Mouse (Mus musculus) common myeloid progenitor, adult 5-6 weeks (primary cell): ENCODE data around the gene Mogs. TPM values are rescaled to one million over a fixed set of nuclear protein-coding genes. Genes with fewer than 3 reads are reported as not detected.

Source experiments
- ATAC-seq: replicated peaks from 2 replicates; pipeline ENCODE4 v1.8.0; 2016; ENCODE audit warnings: low read depth, mild to moderate bottlenecking, moderate TSS enrichment, inconsistent platforms; ENCODE audit not compliant: poor library complexity, severe bottlenecking
- total RNA-seq: library from RNA; stranded (forward); fragments of 200-1000, 187-1606 nt; gene quantifications from 2 replicates; pipeline ENCODE4 v1.2.3, GENCODE M21; 2017

Gene Mogs
- total RNA-seq = 80.9 and 86.2 TPM in 2 replicates

- peak; percentile 86 for ATAC-seq
Measured at GRCm38 (mm10) chr6:83115011-83115671, at the start of gene Mogs. Gene Mogs (plus strand): TSS chr6:83115496.

DNA sequence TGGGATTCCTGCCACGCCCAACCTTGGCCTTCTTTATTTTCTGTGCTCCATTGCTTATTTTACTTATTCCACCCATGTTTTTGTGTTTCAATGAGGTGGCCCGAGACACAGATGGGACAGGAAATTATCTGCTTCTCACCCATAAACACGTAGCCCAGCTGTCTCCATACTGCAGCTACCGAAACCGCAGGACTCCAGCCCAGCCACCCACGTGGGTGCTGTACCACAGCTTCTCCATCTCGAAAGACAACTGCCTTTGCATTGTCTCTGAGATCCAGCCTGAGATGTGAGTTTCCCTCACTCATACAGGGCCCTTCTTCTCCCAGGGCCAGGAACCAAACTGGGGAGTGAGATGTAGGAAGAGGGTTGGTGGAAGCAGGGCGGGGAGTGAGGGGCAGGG is 49.3 kb upstream of the Mogs start:
- peak; percentile 31 for ATAC-seq

DNA sequence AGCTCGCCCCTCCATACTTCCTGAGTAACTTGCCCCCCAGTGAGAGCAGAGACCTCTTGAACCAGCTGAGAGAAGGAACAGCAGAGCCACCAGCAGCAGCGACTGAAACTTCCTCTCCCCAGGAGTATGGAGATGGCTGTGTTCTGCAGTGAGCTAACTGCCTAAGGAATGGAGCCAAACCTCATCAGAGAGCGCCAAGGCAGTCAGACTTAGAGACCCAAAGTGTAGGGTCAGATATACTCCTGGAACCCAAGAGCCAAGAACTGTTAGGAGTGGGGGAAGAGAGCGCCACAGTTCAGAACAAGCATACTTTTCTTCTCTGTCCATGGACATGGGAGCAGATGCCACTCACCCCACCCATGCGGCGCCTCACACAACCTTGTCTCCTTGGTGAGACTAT is 48.9 kb upstream of the Mogs start:
- no peak for ATAC-seq

GRCm38 (mm10) chr6:83068221-83068620 is 47.1 kb upstream of the Mogs start:
- no peak for ATAC-seq

DNA sequence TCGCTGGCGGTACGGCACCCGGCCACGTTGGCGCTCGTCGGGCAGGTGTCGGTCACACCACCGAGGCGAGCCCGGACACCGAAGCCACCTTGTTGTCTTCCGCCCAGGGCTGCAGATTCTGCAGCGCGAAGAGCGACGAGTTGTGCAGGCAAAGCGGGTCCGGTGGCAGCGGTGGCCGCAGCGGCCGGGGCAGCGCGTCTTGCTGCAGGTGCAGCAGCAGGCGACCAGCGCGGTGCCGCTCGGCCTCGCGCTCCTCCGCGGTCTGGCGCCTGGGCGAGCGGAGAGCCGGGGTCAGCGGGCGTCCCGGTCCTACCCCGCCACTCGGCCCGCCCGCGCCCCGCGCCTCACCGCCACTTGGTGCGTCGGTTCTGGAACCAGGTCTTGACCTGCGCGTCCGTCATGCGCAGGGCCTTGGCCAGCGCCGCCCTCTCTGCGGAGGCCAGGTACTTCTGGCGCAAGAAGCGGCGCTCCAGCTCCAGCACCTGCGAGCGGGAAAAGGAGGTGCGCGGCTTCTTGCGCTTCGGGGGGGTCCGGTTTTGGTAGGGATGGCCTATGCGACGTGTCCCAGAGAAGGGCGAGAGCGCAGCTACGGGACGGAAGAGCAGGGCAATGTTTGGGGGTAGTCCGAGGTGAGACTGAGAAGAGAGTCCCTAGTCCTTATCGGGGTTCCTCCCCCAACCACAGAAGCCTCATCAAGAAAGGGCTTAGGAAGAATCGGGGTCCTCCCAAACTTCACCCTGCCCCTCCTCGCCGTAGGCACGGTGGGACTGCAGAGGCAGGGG is 46.4 kb upstream of the Mogs start:
- ATAC-seq = no peak

DNA sequence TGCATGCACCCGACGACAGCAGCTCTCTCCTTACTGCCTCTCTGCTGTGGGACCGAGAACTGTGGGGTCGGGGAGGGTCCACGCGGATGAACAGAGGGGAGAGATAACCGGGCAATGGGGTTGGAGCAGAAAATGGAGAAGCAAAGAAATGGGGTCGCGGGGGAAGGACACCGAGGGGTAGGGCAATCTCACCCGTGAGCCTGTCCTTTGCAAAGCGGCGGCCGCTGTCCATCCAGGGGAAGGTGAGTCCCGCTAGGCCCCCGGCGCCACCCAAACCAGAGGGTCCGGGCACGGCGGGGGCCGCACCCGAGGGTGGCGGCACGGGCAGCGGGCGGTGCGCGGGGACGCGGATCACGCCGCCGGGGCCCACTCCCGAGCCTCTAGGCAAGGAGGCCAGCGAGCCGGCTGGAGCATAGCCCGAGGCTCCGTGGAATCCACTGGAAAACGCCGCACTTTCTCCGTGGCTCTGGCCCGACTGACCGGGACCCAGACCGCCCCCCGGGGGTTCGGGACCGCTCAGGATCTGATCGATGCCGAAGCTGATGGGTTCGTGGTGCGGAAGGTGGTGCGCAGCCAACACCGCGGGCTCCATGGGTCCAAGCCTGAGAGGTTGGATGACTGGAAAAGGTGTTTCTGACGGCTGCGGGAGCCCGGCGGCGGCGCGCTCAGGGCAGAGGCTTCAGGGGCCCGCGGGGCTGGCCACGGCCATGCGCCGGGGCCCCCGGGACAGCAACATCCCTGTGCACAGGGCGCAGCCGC is 45.6 kb upstream of the Mogs start:
- no peak for ATAC-seq

DNA sequence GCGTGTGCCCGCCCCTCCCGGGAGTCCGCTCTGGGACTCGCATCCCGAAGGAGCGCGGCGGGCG is 45.2 kb upstream of the Mogs start, which contains the start of gene Tlx2:
TSS of gene Tlx2 (minus strand) at position 47 of the 64 bp plus-strand sequence.
- no peak for ATAC-seq

GRCm38 (mm10) chr6:83070311-83071219 is 44.7 kb upstream of the Mogs start:
- 0 out of 2 replicates have a peak, but pooled peaks have one; percentile 17 for ATAC-seq

- ATAC-seq = no peak
Measured at GRCm38 (mm10) chr6:83071220-83071619, 44.1 kb upstream of the Mogs start.

DNA sequence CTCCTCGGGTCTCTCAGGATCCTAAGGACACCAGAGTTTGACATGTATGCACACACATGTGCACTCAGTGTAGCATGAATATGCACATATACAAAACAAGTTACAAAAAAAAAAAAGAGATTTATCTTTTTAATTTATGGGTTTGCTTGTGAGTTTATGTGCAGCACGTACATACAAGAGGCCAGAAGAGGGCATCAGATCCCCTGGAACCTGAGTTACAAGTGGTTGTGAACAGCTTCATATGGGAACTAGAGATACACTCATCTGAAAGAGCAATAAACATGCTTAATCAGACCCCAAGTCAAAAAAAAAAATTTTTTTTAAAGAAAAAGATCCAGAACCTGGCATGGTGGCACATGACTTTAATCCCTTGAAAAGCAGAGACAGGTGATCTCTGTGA is 40.3 kb upstream of the Mogs start:
- no peak for ATAC-seq

GRCm38 (mm10) chr6:83077630-83078323 is 37.5 kb upstream of the Mogs start, which contains the start of gene Pcgf1:
Gene Pcgf1 (plus strand): TSS chr6:83077869.
- no peak; the same call in none of the 2 replicates for ATAC-seq

- peak; percentile 93 for ATAC-seq
Measured at GRCm38 (mm10) chr6:83078324-83078858, 36.9 kb upstream of the Mogs start.

GRCm38 (mm10) chr6:83080210-83080609 is 35.1 kb upstream of the Mogs start:
- ATAC-seq = no peak

DNA sequence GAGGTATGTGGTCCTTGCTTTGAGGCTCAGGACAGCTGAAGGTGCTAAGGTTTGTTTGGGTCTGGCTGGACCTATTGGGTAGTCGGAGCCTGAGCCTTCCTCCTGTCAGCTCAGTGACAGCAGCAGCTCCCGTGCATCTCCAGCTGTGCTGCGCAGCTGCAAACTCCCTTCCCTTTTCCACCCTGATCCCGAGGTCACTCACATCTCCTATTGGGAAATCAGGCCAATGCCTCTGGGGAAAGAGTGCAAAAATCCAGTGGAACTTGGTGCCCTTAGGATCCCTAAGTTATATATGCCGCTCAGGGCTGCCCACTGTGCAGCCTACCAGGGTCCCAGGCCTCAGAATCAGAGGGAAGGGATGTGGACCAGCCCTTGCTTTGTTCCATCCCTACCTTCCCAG is 31.8 kb upstream of the Mogs start:
- ATAC-seq = no peak

DNA sequence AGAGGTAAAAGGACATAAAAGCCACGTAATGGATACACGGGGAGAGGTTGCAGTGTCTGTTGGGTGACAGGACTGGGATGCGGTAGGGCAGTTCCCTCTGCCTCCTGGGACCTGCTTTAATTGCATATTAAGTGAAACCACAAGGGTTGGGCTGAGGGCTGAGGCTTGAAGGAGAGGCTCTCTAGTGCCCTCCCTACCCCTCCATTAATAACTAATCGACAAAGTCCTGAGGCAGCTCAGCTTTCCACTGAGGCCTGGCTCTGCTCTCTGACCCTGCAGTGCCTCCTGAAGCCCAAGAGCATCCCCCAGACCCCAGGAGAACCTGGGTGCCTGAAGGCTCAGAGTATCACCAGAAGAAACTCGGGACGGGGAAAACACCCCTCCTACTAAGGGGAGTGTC is 30.8 kb upstream of the Mogs start:
- ATAC-seq = no peak

GRCm38 (mm10) chr6:83086121-83087035 is 28.9 kb upstream of the Mogs start, which contains the start of gene Lbx2:
Gene Lbx2 (plus strand): TSS chr6:83086367.
- ATAC-seq = peak; percentile 46; the same call in 1 of the 2 replicates

DNA sequence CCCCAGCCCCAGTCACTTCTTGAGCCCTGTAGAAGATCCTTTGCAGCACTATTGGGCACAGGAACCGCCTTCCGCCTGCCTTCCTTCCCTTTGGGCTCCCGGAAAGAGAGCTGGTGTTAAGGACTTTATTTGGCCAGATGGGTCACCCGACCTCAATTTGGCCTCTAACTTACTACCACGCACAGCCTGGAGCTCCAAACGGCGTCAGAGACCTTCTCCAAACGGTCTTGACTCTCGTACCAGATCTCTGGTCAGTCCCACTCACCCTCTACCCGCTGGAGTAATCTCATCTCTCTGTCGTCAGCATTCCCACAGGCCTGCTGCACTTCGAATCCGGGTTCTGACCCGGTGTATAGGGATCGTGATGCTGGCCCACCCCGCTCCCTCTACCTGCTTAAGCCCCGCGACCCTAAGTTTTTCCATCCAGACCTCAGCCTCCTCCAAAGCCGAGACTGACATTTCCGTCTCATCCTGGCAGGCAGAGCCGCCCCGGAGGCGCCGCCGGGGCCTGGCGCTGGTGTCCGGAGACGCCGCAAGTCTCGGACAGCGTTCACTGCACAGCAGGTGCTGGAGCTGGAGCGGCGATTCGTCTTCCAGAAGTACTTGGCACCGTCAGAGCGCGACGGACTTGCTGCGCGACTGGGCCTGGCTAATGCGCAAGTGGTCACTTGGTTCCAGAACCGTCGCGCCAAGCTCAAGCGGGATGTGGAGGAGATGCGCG is 27.9 kb upstream of the Mogs start:
- ATAC-seq = no peak

GRCm38 (mm10) chr6:83087926-83088260 is 27.4 kb upstream of the Mogs start:
- ATAC-seq = no peak; the same call in 1 of the 2 replicates
